Mouse (Mus musculus): Measurements from ENCODE around the gene Gm21627. TPM values are rescaled to one million over a fixed set of nuclear protein-coding genes. Genes with fewer than 3 reads are reported as not detected.
"Not testable (repeated sequence)": the region's sequence is repeated elsewhere in the genome, so short reads cannot be mapped to it uniquely, and the experiment has no call there.

The Gm21627 gene
- not detected for total RNA-seq (2021)
- long read RNA-seq, experiment 1: 0 reads
- long read RNA-seq, experiment 2: 0 reads

- intact Hi-C loops (cut with DNase I); DNase-seq; H3K4me3 ChIP-seq; H3K27ac ChIP-seq: not testable (repeated sequence)
Observed at GRCm38 (mm10) chrY:63228127-63228526, at the start of gene Gm21627. TSS of gene Gm21627 (plus strand) at chrY:63228427.

Measured in gastrocnemius, adult 2 months (tissue).